Mouse (Mus musculus) cerebellum, adult (tissue): ENCODE measurements around the gene Herc3.
"Not testable (repeated sequence)": the region's sequence is repeated elsewhere in the genome, so short reads cannot be mapped to it uniquely, and the experiment has no call there.

Experiments used
- ATAC-seq: cut with Nextera tagmentation; 2 replicates; pipeline ENCODE4 v1.9.2; 2017; ENCODE audit warnings: mild to moderate bottlenecking, moderate library complexity, mixed read lengths; ENCODE audit not compliant: insufficient number of reproducible peaks, low FRiP score, low TSS enrichment

Gene Herc3

DNA sequence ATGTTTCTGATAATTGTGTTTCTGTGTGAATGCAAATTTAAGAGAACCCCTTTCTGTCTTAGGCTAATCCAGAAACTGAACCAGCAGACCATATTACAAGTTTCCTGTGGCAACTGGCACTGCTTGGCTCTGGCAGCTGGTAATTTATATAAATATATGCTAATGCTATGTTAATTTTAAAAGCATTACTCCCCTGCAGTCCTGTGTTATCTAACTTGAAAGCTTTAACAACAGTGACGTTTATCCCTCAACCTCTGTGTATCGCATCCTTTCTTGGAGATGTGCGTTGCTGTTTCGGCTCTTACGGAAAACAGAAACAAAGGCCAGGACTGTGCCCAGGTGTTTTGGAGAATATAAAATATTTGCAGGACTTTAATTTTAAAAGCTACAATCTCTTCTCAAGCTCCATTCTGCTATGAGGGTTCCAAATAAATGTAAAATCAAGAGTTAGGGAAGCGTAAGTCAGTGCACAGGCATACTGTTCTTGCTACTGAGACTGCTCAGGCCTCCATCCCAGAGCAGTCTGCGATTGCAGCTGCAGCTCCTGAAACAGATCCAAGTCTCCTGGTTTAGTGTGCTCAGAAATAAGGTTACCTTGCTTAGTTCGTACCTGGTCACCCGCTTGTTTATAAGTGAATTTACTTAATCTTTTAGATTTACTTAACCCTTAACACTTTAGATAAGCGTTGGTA is 24.6 kb downstream of the Herc3 start:
- no peak for ATAC-seq

DNA sequence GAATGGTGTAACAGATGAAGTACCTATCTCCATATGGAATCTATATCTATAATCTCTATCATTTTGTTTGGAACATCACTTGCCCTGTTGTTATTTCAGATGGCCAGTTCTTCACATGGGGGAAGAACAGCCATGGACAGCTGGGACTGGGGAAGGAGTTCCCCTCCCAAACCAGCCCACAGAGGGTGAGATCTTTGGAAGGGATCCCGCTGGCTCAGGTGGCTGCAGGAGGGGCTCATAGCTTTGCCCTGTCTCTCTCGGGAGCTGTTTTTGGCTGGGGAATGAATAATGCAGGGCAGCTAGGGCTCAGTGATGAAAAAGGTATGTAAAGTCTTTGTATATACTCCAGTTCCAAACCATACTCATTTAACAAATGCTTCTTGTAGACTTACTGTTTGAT is 25.2 kb downstream of the Herc3 start:
- 0 out of 2 replicates have a peak, but pooled peaks have one; percentile 46 for ATAC-seq

GRCm38 (mm10) chr6:58859517-58859916 is 28.3 kb downstream of the Herc3 start:
- ATAC-seq = no peak

DNA sequence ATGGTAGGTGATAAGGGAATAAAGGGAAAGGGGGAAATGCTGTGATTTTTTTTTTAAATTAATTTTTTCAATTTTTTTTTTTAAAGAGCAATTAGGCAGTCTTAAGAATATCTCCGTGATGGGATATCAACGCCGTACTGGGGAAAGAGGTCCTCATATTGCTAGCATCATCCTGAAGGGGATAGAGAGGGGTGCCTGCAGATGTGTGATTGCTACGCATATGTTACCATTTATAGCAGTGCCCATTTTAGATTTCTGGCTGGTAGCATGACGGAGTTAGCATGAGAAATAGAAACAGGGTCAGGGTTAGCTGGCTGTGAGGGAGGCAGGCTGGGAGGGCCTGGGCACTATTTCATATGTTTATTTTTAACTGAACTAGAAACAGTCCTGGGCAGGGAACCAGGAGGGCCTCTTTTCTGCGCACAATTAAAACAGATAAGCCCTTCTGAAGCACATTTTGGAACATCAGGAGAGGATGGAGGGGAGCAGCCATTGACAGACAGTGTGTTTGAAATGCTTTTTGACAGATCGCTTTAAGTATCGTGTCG is 31.3 kb downstream of the Herc3 start:
- peak; percentile 59; the same call in 1 of the 2 replicates for ATAC-seq

GRCm38 (mm10) chr6:58863631-58864235 is 32.5 kb downstream of the Herc3 start:
- ATAC-seq = peak; percentile 88

DNA sequence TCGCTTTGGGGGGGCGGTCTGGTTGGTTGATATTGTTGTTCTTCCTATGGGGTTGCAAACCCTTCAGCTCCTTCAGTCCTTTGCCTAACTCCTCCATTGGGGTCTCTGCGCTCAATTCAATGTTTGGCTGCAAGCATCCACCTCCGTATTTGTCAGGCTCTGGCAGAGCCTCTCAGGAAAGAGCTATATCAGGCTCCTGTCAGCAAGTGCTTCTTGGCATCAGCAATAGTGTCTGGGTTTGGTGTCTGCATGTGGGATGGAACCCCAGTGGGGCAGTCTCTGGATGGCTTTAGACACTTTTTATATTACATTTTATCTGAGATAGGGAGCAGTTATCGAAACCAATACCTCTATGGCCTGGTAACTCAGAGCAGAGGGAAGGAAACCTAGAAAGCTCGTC is 36.6 kb downstream of the Herc3 start:
- ATAC-seq = not testable (repeated sequence)

DNA sequence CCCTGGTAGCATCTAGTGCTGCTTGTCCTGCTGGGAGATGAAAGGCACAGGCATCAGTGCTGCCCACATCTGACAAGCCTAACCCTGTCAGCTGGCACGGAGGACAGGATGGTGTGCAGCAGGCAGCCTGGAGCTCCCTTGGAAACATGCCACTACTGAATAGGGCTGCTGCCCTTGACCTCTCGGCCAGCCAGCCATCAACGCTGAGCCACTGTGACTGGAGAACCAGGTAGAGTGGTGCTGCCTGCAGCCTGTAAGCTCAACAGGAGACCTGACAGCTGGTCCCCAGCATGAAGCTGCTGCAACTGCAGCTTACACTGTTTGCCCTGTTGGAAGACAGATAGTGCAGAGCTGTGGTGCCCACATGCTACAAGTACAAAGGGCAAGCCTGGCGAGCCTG is 48.3 kb downstream of the Herc3 start:
- ATAC-seq = peak; percentile 83

GRCm38 (mm10) chr6:58879987-58880386 is 48.7 kb downstream of the Herc3 start:
- peak; percentile 26; the same call in 1 of the 2 replicates for ATAC-seq

DNA sequence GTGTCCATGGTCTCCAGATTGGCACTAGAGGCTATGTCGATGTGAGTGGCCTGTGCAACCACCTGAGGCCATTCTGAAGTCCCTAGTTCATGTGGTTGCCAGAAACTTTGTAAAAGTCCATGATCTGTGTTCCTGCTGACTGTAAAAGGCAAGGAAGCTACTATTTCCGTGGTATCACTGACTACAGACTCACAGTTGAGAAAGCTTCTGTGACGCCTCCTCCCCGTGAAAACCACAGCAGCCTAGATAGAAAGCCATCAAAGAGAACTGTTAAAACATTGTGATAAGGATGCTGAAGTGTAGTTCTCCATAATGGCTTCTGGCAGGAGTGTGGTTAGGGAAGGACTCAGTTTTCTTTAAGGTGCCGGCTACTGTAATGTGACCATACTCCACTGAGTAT is 49.6 kb downstream of the Herc3 start:
- no peak for ATAC-seq

DNA sequence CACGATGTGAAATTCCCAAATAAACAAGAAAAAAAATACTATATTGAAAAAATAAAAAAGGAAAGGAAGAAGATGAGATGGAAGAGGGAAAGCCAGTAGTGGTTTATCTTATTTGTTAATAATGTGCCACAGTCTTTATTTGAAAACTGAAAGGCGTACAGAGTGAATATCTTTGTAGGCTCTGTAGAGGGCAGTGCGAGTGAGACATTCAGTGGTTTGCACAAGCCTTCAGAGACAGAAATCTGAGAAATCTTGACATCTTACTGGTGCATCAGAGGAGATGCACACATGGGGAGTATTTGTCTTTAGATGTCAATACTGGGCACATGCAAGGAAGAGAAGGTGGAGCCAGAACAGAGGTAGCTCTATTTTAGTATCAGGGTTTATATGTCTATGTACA is 50.1 kb downstream of the Herc3 start:
- ATAC-seq = no peak

- ATAC-seq = no peak
Measured at GRCm38 (mm10) chr6:58882271-58882670, 51.0 kb downstream of the Herc3 start.

DNA sequence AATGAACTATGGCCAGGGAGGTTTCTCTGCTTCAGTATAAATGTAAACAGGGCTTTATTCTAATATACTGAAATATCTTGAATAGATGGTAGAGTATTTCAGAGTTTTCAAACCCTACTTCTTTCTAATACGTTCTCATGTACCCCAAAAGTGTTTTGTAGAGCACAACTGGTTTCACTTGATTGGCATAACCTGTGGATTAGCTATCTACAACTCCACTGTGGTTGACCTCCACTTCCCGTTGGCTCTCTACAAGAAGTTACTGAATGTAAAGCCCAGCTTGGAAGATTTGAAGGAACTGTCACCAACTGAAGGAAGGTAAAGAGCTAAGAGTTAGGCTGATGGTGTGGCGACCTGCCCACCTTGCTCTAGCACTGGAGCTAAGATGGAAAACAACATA is 58.7 kb downstream of the Herc3 start:
- no peak for ATAC-seq

DNA sequence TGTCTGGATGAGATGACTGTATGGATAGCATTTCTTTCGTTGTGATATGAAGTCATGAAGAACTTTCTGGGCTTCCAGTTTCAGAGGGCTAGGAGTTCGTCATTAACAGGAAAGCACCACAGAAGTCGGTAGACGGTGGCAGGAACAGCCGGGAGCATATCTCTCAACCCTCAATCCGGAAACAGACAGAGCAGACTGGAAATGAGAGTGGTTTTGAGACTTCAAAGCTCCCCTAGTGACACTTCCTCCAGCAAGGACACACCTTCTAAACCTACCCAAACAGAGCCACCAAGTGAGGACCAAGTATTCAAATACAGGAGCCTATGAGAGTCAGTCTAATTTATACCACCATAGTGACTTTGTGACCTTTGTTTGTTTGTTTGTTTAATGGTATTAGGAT is 62.0 kb downstream of the Herc3 start:
- no peak for ATAC-seq

- no peak for ATAC-seq
Measured at GRCm38 (mm10) chr6:58894994-58895393, 63.7 kb downstream of the Herc3 start.

DNA sequence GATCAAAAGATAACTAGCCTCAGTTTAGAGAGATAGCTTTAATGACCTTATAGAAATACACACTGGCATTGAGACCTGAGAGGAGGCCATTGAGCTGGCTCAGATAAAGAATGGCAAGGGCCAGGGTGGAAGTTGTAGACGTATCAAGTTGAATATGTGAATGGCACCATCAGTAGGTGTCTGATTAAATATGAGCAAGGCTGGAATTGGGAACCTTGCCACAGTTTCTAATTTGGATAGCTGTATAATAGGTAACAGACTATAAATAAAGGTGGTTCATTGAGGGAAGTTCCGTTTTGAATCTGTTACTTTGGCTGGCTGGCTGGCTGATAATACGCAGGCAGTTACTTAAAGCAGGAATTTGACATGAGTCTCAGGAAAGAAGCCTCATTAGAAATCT is 65.4 kb downstream of the Herc3 start:
- peak; percentile 32; the same call in 1 of the 2 replicates for ATAC-seq

- ATAC-seq = peak; percentile 46; the same call in 1 of the 2 replicates
Measured at GRCm38 (mm10) chr6:58899076-58899475, 67.8 kb downstream of the Herc3 start.

DNA sequence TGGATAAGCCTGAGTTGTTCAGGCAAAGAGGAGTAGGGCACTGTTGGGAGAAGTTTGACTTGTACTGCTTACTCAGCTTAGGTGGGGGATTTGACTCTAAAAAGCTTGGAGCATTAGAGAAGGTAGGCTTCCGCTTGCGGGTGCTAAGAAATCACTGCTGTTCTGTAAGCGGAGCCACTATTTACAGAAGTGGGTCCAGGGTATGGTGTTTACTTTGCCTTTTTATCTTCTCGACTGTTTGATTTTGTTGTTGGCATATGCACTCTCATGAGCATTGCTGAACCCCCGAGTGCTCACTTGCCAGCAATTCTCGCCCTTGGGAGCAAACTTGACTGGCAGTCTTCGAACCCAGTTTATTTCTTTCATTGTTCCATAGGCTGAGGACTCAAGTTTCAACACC is 69.3 kb downstream of the Herc3 start:
- no peak for ATAC-seq

GRCm38 (mm10) chr6:58903171-58903570 is 71.9 kb downstream of the Herc3 start:
- ATAC-seq = peak; percentile 37

DNA sequence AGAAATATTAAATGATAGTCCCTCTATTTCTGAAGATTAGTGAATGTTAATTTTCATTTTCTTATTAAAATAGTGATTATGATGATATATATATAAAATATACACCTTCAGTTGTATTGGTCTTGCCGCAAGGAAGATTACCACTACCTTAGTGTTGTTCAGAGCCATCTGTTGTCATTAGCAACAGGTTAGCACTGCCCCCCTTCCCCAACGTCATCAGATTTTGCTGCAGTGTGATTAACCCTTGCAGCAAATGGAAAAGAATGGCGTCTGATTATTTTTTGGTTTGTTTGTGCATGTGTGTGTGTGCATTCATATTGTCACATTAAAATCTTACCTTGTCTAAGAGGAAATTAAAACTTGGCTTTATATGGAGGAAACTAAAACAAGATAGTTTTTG is 73.3 kb downstream of the Herc3 start:
- no peak for ATAC-seq

DNA sequence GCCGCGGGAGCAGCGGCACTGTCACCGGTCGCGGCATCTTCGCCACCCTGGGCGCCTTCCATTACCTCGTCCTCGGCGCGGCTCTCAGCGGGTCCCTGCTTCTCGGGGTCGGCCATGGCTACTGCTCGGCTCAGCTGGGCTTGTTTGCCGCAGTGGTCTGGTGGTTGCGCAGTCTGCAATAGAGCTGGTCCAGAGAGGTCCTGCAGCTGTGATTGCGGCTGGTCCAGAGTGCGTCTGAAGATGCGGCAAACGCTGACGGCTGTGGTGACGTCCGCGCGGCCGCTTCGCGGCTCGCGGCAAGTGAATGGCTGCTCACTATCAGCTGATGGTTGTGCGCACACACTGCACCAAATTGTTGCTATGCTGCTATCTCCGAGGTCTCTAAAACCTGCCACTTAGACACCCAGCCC is 75.6 kb downstream of the Herc3 start, which contains the start of gene Nap1l5:
Gene Nap1l5, minus strand, starts transcription at position 225 of the 410 bp plus-strand sequence.
- peak; percentile 92 for ATAC-seq

DNA sequence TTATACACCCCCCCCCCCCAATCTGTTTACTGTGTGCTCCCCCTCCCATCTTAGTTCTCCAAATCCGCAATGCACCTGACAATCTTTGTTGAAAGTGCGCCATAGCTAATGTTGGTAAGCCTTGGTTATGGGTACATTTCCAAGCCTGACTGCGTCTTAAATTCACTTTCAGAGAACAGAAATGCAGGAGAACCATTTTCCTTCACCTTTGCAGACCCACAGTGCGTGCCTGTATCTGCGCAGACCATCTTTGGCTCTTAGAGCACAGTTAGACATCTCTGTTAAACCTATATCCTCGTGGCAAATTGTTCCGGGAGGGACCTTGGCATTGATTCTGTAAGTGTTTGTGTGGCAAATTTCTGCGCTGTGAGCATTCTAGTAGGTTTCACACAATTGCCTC is 76.1 kb downstream of the Herc3 start:
- no peak for ATAC-seq

DNA sequence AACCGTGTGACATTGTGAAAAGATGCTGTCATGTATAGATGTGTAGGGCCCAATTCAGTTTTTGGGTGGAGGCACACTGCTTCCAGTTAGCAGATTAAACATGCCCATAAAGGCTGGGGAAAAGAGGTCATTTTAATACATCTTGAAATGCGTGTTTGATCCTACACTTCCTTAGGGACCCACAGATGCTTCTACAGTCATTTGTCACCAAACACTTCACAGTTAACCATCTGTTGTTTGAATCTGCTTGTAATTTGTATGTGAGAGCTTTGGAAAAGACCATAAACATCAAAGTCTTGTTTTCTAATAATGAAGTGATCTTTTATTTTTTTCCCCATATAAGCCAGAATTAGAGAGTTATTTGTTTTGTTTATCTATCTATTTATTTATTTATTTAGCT is 76.5 kb downstream of the Herc3 start:
- no peak for ATAC-seq
